Mouse (Mus musculus): ENCODE data around the gene Dusp1.

GRCm38 (mm10) chr17:26569594-26570350 is 7.8 kb upstream of the Dusp1 start:
- no peak for TF ChIP-seq CHD2 (IDR thresholded peaks at IDR 0.05; ENCODE audit: low read length)
- TF ChIP-seq CTCF (conservative IDR thresholded peaks at IDR 0.05 in 1 of 2, IDR thresholded peaks at IDR 0.05 in 1 of 2; ENCODE audit: low read depth in 2 of 2, low read length in 2 of 2), result no peak
- no peak for TF ChIP-seq POLR2A (IDR thresholded peaks at IDR 0.05; ENCODE audit: low read depth, low read length)
- TF ChIP-seq ZKSCAN1 (IDR thresholded peaks at IDR 0.05; ENCODE audit: borderline replicate concordance, low read depth, low read length), result no peak
- no peak for TF ChIP-seq HCFC1 (IDR thresholded peaks at IDR 0.05; ENCODE audit: low read depth, low read length)
